Mouse (Mus musculus) midbrain, embryonic 14.5 days (tissue): ENCODE measurements around the gene Eftud2. TPM values are rescaled to one million over a fixed set of nuclear protein-coding genes. Genes with fewer than 3 reads are reported as not detected.

Source experiments
- ATAC-seq: fragments of 200-750 bp; cut with Nextera tagmentation; 2 replicates; pipeline ENCODE4 v1.8.0; 2017; ENCODE audit warnings: moderate number of reproducible peaks, moderate library complexity; ENCODE audit not compliant: low FRiP score, low TSS enrichment
- DNase-seq: peaks from one replicate; pipeline ENCODE4 v3.0.0-alpha.2; 2015
- H3K27ac ChIP-seq: fragments of 300-500 bp; sonication (generic); replicated peaks from 2 replicates; pipeline ENCODE4 v1.5.1; 2014; ENCODE audit warnings: mild to moderate bottlenecking, low read depth, low read length, moderate library complexity
- H3K27me3 ChIP-seq: fragments of 300-500 bp; sonication (generic); 2 replicates; pipeline ENCODE4 v1.6.1; 2014; ENCODE audit warnings: low read length, control low read depth, mixed read lengths; ENCODE audit not compliant: control insufficient read depth, insufficient read depth
- H3K36me3 ChIP-seq: fragments of 300-500 bp; sonication (generic); 2 replicates; pipeline ENCODE4 v1.6.1; 2014; ENCODE audit warnings: low read length, control low read depth; ENCODE audit not compliant: control insufficient read depth, insufficient read depth
- H3K4me1 ChIP-seq: fragments of 300-500 bp; sonication (generic); 2 replicates; pipeline ENCODE4 v1.6.1; 2014; ENCODE audit warnings: mild to moderate bottlenecking, antibody characterized with exemption, low read length, control low read depth; ENCODE audit not compliant: control insufficient read depth, insufficient read depth
- H3K4me2 ChIP-seq: fragments of 300-500 bp; sonication (generic); 2 replicates; pipeline ENCODE4 v1.6.1; 2014; ENCODE audit warnings: mild to moderate bottlenecking, low read length, moderate library complexity
- H3K4me3 ChIP-seq: fragments of 300-500 bp; sonication (generic); replicated peaks from 2 replicates; pipeline ENCODE4 v1.5.1; 2014; ENCODE audit warnings: low read depth, low read length
- H3K9ac ChIP-seq: fragments of 300-500 bp; sonication (generic); replicated peaks from 2 replicates; pipeline ENCODE4 v1.6.1; 2014; ENCODE audit warnings: mild to moderate bottlenecking, low read length, moderate library complexity
- H3K9me3 ChIP-seq: fragments of 300-500 bp; sonication (generic); 2 replicates; pipeline ENCODE4 v1.6.1; 2016; ENCODE audit warnings: low read length, control low read depth, mixed read lengths; ENCODE audit not compliant: control insufficient read depth
- WGBS: fragments of 180-500 bp; shearing (Covaris S2); extraction: QIAGEN DNeasy Blood & Tissue Kit; methylation state at CpG from one replicate; pipeline ENCODE4 v1.1.7; 2014; 5-methylcytosine and 5-hydroxymethylcytosine counted together
- polyA plus RNA-seq: library from polyadenylated mRNA; unstranded; fragments of >200 nt; fragmentation: Nextera tagmentation; extraction: Ambion mirVana; gene quantifications from 2 replicates; pipeline ENCODE4 v1.2.1, GENCODE M21; 2014

The Eftud2 gene
- polyA plus RNA-seq, 1 experiment from 2014 or later, result 150 TPM

- ATAC-seq, result no peak
Measured at GRCm38 (mm10) chr11:102888135-102888534, 7.3 kb upstream of the Eftud2 start.

GRCm38 (mm10) chr11:102887433-102887832, 6.6 kb upstream of the Eftud2 start:
- Histone ChIP-seq H3K9ac (no peak overlapping the region), H3K4me1 (no peaks in the 10 kb centered on the region), H3K27ac (no peak overlapping the region), H3K4me2 (no peak overlapping the region), H3K4me3 (no peak overlapping the region), H3K36me3 (no peaks in the 10 kb centered on the region), H3K9me3 (no peaks in the 10 kb centered on the region), H3K27me3 (peaks cover 5% of the 10 kb centered on the region)
- ATAC-seq (no peak), DNase-seq (no peak)
- WGBS, result 87% methylated on average over 5 of the region's 5 CpGs

More at GRCm38 (mm10) chr11:102888135-102888534, 7.3 kb upstream of the Eftud2 start:
- Histone ChIP-seq H3K36me3 (no peaks in the 10 kb centered on the region), H3K27me3 (peaks cover 11% of the 10 kb centered on the region), H3K27ac (no peak overlapping the region), H3K9ac (no peak overlapping the region), H3K4me3 (no peak overlapping the region), H3K4me2 (no peak overlapping the region), H3K4me1 (0 out of 2 replicates have a peak, but pooled peaks cover 4% of the 10 kb centered on the region), H3K9me3 (no peaks in the 10 kb centered on the region)
- DNase-seq, result peak; percentile 56
- 57% methylated on average over 3 of the region's 3 CpGs for WGBS

DNA sequence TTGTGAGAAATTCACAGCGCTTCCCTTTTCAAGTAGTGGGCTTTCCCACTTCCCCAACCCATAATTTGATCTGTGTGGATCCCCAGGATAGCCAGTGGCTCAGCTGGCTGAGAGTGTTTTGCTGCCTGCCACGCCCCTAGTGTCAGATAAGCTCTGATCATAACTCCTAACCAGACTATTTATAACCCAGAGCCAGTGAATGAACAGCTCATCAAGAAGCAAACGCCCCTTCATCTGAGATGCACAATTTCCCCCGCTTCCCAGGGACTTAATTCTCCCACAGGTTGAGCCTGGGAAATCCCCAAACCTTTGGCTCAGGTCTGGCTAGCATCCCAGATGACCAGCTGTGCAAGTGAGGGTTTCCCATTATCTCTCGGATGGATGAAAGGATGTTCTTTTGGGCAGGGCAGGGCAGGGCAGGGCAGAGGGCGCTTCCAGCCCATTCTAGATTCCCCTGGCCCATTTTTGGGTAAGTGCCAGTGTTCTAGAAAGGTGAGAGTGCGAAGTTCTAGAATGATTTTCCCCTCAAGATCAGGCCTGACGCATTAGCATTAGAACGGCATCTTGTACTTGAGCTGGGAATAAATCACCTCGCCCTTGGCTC, 3.9 kb upstream of the Eftud2 start, which contains the start of gene Fam187a:
Gene Fam187a (plus strand): TSS at position 554 of the 604 bp plus-strand sequence.
- DNase-seq, result no peak
- no peaks in the 10 kb centered on the region for H3K36me3 ChIP-seq
- peaks cover 12% of the 10 kb centered on the region for H3K4me1 ChIP-seq
- H3K27me3 ChIP-seq, result peaks cover 5% of the 10 kb centered on the region; the same call in 1 of the 2 replicates
- no peaks in the 10 kb centered on the region for H3K9me3 ChIP-seq
- H3K4me2 ChIP-seq, result no peak within 1 kb of the TSS
- H3K9ac ChIP-seq, result no peak within 1 kb of the TSS
- WGBS, result 60% methylated on average over 10 of the region's 10 CpGs
- ATAC-seq, result no peak
- no peak within 1 kb of the TSS for H3K4me3 ChIP-seq
- no peak within 1 kb of the TSS for H3K27ac ChIP-seq

DNA sequence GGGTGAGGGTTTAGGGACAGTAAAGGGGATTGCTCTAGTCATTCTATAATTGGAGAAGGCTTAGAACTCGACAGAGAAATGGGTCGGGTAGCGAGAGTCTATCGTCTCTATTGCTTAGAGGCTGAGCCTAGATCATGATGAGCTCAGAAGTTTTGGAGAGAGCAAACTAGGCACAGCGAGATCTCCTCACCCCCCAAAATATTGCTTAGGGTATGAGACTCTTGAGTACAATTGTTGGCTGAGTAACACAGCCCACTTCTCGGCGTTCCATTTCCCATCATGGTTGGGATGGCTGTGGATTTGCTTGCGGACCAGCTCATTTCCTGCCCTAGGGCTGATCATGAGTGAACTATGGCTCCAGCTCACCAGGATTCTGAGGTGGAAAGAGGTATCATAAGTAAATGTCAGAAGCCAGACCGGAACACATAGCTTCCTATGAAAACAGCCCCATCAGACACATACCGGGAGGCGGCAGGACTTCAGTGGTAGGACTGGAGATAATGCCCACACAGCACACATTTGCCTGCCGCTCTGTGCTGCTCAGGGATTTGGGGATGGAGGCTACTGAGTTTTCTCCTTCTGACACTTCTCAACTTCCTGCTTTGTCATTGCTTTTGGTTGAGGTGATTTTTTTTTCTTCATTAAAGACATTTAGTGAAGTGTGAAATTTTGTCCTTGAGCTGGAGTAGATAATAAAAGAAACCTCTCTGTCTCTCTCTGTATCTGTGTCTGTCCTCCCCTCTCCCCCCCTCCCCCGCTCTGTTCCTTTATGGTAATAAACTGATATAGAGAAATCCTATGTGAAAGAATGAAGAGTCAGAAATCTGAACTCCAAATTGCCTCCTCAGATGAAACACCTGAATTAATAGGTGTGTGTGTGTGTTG, 771 bp upstream of the Eftud2 start:
- no peak; the same call in 1 of the 2 replicates for ATAC-seq
- 17% methylated on average over 13 of the region's 13 CpGs for WGBS
- DNase-seq, result no peak

GRCm38 (mm10) chr11:102879558-102879957, 1.2 kb downstream of the Eftud2 start:
- H3K27ac ChIP-seq, result no peak overlapping the region
- no peaks in the 10 kb centered on the region for H3K9me3 ChIP-seq
- peak overlapping the region; percentile 74; the same call in 1 of the 2 replicates for H3K4me2 ChIP-seq
- H3K36me3 ChIP-seq, result peaks cover 33% of the 10 kb centered on the region
- DNase-seq (no peak), ATAC-seq (no peak)
- H3K4me1 ChIP-seq, result peaks cover 16% of the 10 kb centered on the region
- H3K4me3 ChIP-seq, result no peak overlapping the region
- H3K27me3 ChIP-seq, result no peaks in the 10 kb centered on the region
- no peak overlapping the region for H3K9ac ChIP-seq
- WGBS, result 60% methylated on average over 2 of the region's 2 CpGs

More for the DNA sequence above, 771 bp upstream of the Eftud2 start:
- H3K4me1 ChIP-seq, result peaks cover 16% of the 10 kb centered on the region
- H3K4me3 ChIP-seq, result peak overlapping the region; percentile 63
- H3K27ac ChIP-seq, result peak overlapping the region; percentile 90
- H3K9ac ChIP-seq, result peak overlapping the region; percentile 79; the same call in 1 of the 2 replicates
- H3K36me3 ChIP-seq, result peaks cover 14% of the 10 kb centered on the region
- H3K9me3 ChIP-seq, result no peaks in the 10 kb centered on the region
- peak overlapping the region; percentile 74 for H3K4me2 ChIP-seq
- H3K27me3 ChIP-seq, result no peaks in the 10 kb centered on the region

DNA sequence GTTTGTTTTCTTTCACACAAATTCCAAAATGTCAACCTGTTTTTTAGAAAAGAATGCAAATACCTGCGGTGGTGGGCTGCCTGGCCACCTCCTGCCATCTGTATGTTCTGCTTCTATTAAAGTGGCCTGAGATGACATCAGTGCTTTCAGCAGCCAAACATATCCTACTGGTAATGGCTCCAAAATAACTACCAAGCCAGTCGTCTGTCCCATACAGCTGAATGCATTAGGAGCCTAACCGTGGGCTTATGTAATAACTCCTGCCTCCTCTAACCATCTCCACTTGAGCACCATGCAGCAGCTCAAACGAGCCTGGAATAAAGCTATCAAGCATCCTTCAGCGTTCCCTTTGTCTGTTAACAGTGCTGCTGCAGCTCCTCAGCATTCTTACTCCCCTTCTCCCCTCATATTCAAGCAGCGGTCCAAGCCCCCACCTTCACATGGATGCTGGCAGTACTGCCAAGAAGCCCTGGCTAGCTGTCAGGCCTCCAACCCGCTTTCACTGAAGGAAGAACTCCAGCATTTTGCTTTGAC, 5.9 kb downstream of the Eftud2 start:
- no peak for ATAC-seq
- H3K36me3 ChIP-seq, result peaks cover 63% of the 10 kb centered on the region
- H3K4me2 ChIP-seq, result no peak overlapping the region
- WGBS, result 89% methylated on average over 7 of the region's 7 CpGs
- no peaks in the 10 kb centered on the region for H3K27me3 ChIP-seq
- H3K9me3 ChIP-seq, result no peaks in the 10 kb centered on the region
- no peak for DNase-seq
- peaks cover 6% of the 10 kb centered on the region for H3K4me1 ChIP-seq
- H3K27ac ChIP-seq, result no peak overlapping the region
- no peak overlapping the region for H3K9ac ChIP-seq
- H3K4me3 ChIP-seq, result no peak overlapping the region

DNA sequence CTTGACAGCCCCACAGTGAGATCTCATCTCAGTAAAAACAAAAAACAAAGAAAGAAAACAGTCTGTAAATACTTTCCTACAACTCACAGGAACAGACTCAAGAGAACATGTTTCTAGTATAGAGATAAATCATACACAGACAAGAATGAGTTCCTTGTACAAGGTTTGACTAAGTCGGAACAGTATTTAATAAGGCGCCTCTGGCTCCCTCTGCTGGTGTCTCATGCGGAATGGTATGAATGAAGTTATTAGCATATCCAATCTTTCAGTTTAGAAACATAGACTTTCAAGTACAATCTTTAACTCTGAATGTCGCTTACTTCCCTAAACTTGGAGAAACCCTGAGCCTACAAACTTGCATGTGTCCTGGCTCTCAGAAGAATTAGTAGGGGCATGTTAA, 16.5 kb downstream of the Eftud2 start:
- no peaks in the 10 kb centered on the region for H3K9me3 ChIP-seq
- DNase-seq, result peak; percentile 95
- H3K27me3 ChIP-seq, result no peaks in the 10 kb centered on the region
- H3K9ac ChIP-seq, result no peak overlapping the region
- H3K4me1 ChIP-seq, result no peaks in the 10 kb centered on the region
- WGBS, result 38% methylated on average over 4 of the region's 4 CpGs
- ATAC-seq, result no peak
- no peak overlapping the region for H3K4me2 ChIP-seq
- H3K27ac ChIP-seq, result no peak overlapping the region
- H3K36me3 ChIP-seq, result peaks cover 91% of the 10 kb centered on the region
- no peak overlapping the region for H3K4me3 ChIP-seq

DNA sequence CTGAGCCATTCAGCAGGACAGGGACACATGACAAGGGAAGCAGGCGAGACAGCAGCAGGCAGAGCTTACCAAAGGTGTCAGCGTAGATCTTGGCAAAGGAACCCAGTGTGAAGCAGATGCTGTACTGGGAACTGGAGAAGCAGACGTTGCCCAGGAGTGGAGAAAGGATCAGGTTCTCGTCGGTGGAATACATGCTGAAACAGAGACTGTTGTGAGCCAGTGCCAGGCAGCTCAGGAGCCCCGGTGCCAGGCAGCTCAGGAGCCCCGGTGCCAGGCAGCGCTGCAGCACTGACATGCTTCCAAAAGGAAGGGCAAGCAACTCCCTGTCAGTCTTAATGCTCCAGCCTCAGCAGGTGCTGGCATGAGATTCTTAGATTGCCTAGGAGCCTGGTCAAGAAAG, 20.9 kb downstream of the Eftud2 start:
- Histone ChIP-seq H3K9ac (no peak overlapping the region), H3K4me1 (no peaks in the 10 kb centered on the region), H3K27ac (no peak overlapping the region), H3K4me2 (no peak overlapping the region), H3K36me3 (peaks cover 89% of the 10 kb centered on the region), H3K27me3 (no peaks in the 10 kb centered on the region), H3K4me3 (no peak overlapping the region), H3K9me3 (no peaks in the 10 kb centered on the region)
- DNase-seq (no peak), ATAC-seq (no peak)
- 94% methylated on average over 8 of the region's 8 CpGs for WGBS
